Mouse (Mus musculus) erythroblast, embryonic 14.5 days (primary cell): ENCODE measurements at regions not wholly inside any gene's neighbourhood (a gene's known extent, or its start where the extent isn't known, plus 50 kb on each side); places are given as distances from the start of the nearest gene placed in this dataset.

Source experiments
- GATA1 ChIP-seq: IDR thresholded peaks from 2 replicates; pipeline ENCODE4 v1.6.1; 2012; ENCODE audit warnings: low read length, inconsistent platforms, mixed read lengths
- TAL1 ChIP-seq: IDR thresholded peaks from 3 replicates; pipeline ENCODE4 v1.6.1; 2012; ENCODE audit warnings: low read length, inconsistent platforms, mixed read lengths

DNA sequence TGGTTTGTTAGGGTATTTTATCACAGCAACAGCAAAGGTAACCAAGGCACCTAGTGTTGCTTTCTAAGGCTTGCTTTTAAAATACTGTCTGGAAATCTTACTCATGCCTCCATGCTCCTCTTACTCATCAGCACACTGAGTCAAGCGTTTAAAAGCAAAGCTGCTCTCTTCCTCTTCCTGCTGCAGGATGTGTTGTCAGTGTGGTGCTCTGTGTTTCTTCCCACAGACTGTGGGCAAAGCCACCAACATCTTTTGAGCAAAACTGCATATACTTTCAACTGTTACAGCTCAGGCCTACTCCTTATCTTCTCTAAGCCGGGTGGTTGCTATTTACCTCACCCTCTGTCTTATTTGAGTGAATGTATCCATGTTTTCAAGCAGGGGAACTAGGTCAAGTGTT is 144.0 kb upstream of the Topaz1 start:
- TF ChIP-seq TAL1 (no peak), GATA1 (no peak)
